Mouse (Mus musculus): Measurements from ENCODE around the gene Dnaja3. TPM values are rescaled to one million over a fixed set of nuclear protein-coding genes. Genes with fewer than 3 reads are reported as not detected.
A peak's percentile ranks its signal among the peaks of the same experiment; 100 is the strongest.

Dnaja3 gene
- polyA plus RNA-seq, 1 experiment, result 48.8 TPM

- Histone ChIP-seq H3K4me1 (ENCODE audit: control insufficient read depth, insufficient read depth, low read length) (peaks cover 1% of the 10 kb centered on the region; the same call in 1 of the 2 replicates), H3K27ac (ENCODE audit: insufficient read depth, low read length) (no peak overlapping the region), H3K4me3 (ENCODE audit: insufficient read depth, low read length) (no peak overlapping the region)
- TF ChIP-seq CTCF (IDR thresholded peaks at IDR 0.05; ENCODE audit: extremely low read depth, insufficient read depth, low read length) (no peak), POLR2A (IDR thresholded peaks at IDR 0.05; ENCODE audit: extremely low read depth, insufficient read depth, low read length) (no peak)
Measured at GRCm38 (mm10) chr16:4725266-4725665, 85.5 kb downstream of the Dnaja3 start.

- TF ChIP-seq POLR2A (IDR thresholded peaks at IDR 0.05; ENCODE audit: extremely low read depth, insufficient read depth, low read length), result peak; percentile 97
- no peak for TF ChIP-seq CTCF (IDR thresholded peaks at IDR 0.05; ENCODE audit: extremely low read depth, insufficient read depth, low read length)
Measured at GRCm38 (mm10) chr16:4725780-4726527, 86.2 kb downstream of the Dnaja3 start, which contains the start of gene Hmox2. Hmox2 (plus strand) TSS chr16:4726361.

GRCm38 (mm10) chr16:4726528-4727128 is 86.8 kb downstream of the Dnaja3 start:
- Histone ChIP-seq H3K4me1 (ENCODE audit: control insufficient read depth, insufficient read depth, low read length) (peaks cover 1% of the 10 kb centered on the region; the same call in 1 of the 2 replicates), H3K4me3 (ENCODE audit: insufficient read depth, low read length) (peak overlapping the region; percentile 85), H3K27ac (ENCODE audit: insufficient read depth, low read length) (peak overlapping the region; percentile 87)
- TF ChIP-seq CTCF (IDR thresholded peaks at IDR 0.05; ENCODE audit: extremely low read depth, insufficient read depth, low read length) (no peak), POLR2A (IDR thresholded peaks at IDR 0.05; ENCODE audit: extremely low read depth, insufficient read depth, low read length) (no peak)

More at GRCm38 (mm10) chr16:4725780-4726527, 86.2 kb downstream of the Dnaja3 start, which contains the start of gene Hmox2:
- Histone ChIP-seq H3K27ac (ENCODE audit: insufficient read depth, low read length) (peak within 1 kb of the TSS; percentile 87), H3K4me1 (ENCODE audit: control insufficient read depth, insufficient read depth, low read length) (peaks cover 1% of the 10 kb centered on the region; the same call in 1 of the 2 replicates), H3K4me3 (ENCODE audit: insufficient read depth, low read length) (peak within 1 kb of the TSS; percentile 85)

- Histone ChIP-seq H3K27ac (ENCODE audit: insufficient read depth, low read length) (no peak overlapping the region), H3K4me1 (ENCODE audit: control insufficient read depth, insufficient read depth, low read length) (peaks cover 1% of the 10 kb centered on the region; the same call in 1 of the 2 replicates), H3K4me3 (ENCODE audit: insufficient read depth, low read length) (peak overlapping the region; percentile 85; the same call in 1 of the 2 replicates)
- TF ChIP-seq CTCF (IDR thresholded peaks at IDR 0.05; ENCODE audit: extremely low read depth, insufficient read depth, low read length) (no peak), POLR2A (IDR thresholded peaks at IDR 0.05; ENCODE audit: extremely low read depth, insufficient read depth, low read length) (no peak)
Measured at GRCm38 (mm10) chr16:4727526-4727925, 87.7 kb downstream of the Dnaja3 start.

- no peak overlapping the region for H3K27ac ChIP-seq (ENCODE audit: insufficient read depth, low read length)
- TF ChIP-seq POLR2A (IDR thresholded peaks at IDR 0.05; ENCODE audit: extremely low read depth, insufficient read depth, low read length) (no peak), CTCF (IDR thresholded peaks at IDR 0.05; ENCODE audit: extremely low read depth, insufficient read depth, low read length) (no peak)
- peaks cover 1% of the 10 kb centered on the region; the same call in 1 of the 2 replicates for H3K4me1 ChIP-seq (ENCODE audit: control insufficient read depth, insufficient read depth, low read length)
- H3K4me3 ChIP-seq (ENCODE audit: insufficient read depth, low read length), result no peak overlapping the region; the same call in 1 of the 2 replicates
Measured at GRCm38 (mm10) chr16:4727963-4728362, 88.2 kb downstream of the Dnaja3 start.

GRCm38 (mm10) chr16:4730776-4731358 is 91.1 kb downstream of the Dnaja3 start:
- no peak for TF ChIP-seq POLR2A (IDR thresholded peaks at IDR 0.05; ENCODE audit: extremely low read depth, insufficient read depth, low read length)
- no peak for TF ChIP-seq CTCF (IDR thresholded peaks at IDR 0.05; ENCODE audit: extremely low read depth, insufficient read depth, low read length)
- Histone ChIP-seq H3K4me3 (ENCODE audit: insufficient read depth, low read length) (no peak overlapping the region), H3K27ac (ENCODE audit: insufficient read depth, low read length) (no peak overlapping the region), H3K4me1 (ENCODE audit: control insufficient read depth, insufficient read depth, low read length) (peaks cover 1% of the 10 kb centered on the region; the same call in 1 of the 2 replicates)

GRCm38 (mm10) chr16:4736262-4736661 is 96.5 kb downstream of the Dnaja3 start:
- TF ChIP-seq CTCF (IDR thresholded peaks at IDR 0.05; ENCODE audit: extremely low read depth, insufficient read depth, low read length), result no peak
- TF ChIP-seq POLR2A (IDR thresholded peaks at IDR 0.05; ENCODE audit: extremely low read depth, insufficient read depth, low read length), result no peak
- Histone ChIP-seq H3K4me1 (ENCODE audit: control insufficient read depth, insufficient read depth, low read length) (no peaks in the 10 kb centered on the region; the same call in 1 of the 2 replicates), H3K4me3 (ENCODE audit: insufficient read depth, low read length) (no peak overlapping the region), H3K27ac (ENCODE audit: insufficient read depth, low read length) (no peak overlapping the region)

GRCm38 (mm10) chr16:4739994-4740393 is 100.2 kb downstream of the Dnaja3 start:
- no peak overlapping the region for H3K4me3 ChIP-seq (ENCODE audit: insufficient read depth, low read length)
- no peaks in the 10 kb centered on the region; the same call in 1 of the 2 replicates for H3K4me1 ChIP-seq (ENCODE audit: control insufficient read depth, insufficient read depth, low read length)
- TF ChIP-seq POLR2A (IDR thresholded peaks at IDR 0.05; ENCODE audit: extremely low read depth, insufficient read depth, low read length), result no peak
- TF ChIP-seq CTCF (IDR thresholded peaks at IDR 0.05; ENCODE audit: extremely low read depth, insufficient read depth, low read length), result no peak
- no peak overlapping the region for H3K27ac ChIP-seq (ENCODE audit: insufficient read depth, low read length)

- no peak overlapping the region for H3K27ac ChIP-seq (ENCODE audit: insufficient read depth, low read length)
- H3K4me3 ChIP-seq (ENCODE audit: insufficient read depth, low read length), result no peak overlapping the region
- no peak for TF ChIP-seq POLR2A (IDR thresholded peaks at IDR 0.05; ENCODE audit: extremely low read depth, insufficient read depth, low read length)
- TF ChIP-seq CTCF (IDR thresholded peaks at IDR 0.05; ENCODE audit: extremely low read depth, insufficient read depth, low read length), result no peak
- no peaks in the 10 kb centered on the region; the same call in 1 of the 2 replicates for H3K4me1 ChIP-seq (ENCODE audit: control insufficient read depth, insufficient read depth, low read length)
Measured at GRCm38 (mm10) chr16:4742186-4742585, 102.4 kb downstream of the Dnaja3 start.
